Mouse (Mus musculus): ENCODE results near the gene Fam217a.
"Not testable (repeated sequence)": the region's sequence is repeated elsewhere in the genome, so short reads cannot be mapped to it uniquely, and the experiment has no call there.

Fam217a gene

GRCm38 (mm10) chr13:34924210-34924609, at the start of gene Fam217a, which contains the start of gene 4933417A18Rik:
TSS of gene Fam217a (minus strand) at chr13:34924310.
TSS of gene 4933417A18Rik (plus strand) at chr13:34924409.
- DNase-seq (ENCODE audit: low read depth, low spot score), result no peak

GRCm38 (mm10) chr13:34973770-34974169, 49.7 kb upstream of the Fam217a start:
- no peak for DNase-seq (ENCODE audit: low read depth, low spot score)

DNA sequence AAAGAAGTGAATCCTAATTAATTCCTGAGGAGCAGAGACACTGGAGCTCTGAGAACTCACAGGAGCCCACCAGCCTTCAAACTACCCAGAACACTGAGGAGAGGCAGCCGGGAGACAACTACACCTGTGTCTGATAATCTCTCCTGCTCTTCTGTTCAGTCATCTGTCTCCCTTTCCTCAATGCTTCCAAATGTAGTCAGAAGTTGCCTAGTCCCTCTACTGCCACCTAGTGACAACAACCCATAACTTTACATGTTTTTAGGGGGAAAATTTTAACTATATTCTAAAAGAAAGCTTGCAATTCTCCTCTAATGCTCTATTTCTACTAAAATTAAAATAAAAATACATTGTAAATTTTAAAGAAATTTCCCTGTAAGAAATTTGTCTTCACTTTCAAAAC, 49.0 kb upstream of the Fam217a start:
- peak; percentile 23 for DNase-seq (ENCODE audit: low read depth, low spot score)

DNA sequence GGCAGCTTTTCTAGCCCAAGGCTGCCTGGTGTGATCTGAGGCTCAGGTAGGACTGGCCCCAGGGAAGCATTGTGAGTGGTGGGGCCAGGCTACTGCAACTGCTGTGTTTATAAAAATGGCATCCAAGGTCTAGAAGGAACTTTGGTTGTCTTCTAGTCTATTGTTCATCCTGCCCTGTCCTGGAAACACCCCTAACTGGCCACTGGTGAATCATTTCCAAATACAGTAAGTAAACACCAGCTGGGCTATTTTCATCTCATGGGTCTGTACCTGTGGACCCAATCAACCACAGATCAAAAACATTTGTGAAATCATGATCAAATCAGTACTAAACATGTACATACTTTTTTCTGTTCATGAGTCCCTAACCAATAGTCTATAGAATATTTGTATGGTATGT, 48.3 kb upstream of the Fam217a start:
- not testable (repeated sequence) for DNase-seq (ENCODE audit: low read depth, low spot score)

DNA sequence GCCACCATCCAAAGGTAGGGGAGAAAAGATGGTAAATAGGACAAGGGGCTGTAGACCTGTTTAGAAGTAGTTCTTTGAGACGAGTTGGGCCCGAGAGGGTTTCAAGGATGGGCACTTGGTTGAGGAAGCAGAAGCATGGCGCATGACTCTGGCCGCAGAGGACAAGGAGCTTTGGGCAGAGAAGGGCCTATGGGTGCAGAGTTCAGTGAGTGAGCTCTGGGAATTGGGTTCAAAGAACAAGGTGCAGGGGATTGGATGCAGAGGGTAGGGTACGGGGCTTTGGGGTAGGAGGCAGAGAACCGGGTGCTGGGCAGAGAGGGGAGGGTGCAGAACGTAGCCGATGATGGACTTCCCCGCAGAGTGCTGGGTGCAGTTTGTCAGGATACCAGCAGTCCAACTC, 41.5 kb upstream of the Fam217a start:
- not testable (repeated sequence) for DNase-seq (ENCODE audit: low read depth, low spot score)

GRCm38 (mm10) chr13:34964866-34965265, 40.8 kb upstream of the Fam217a start:
- no peak for DNase-seq (ENCODE audit: low read depth, low spot score)

GRCm38 (mm10) chr13:34964419-34964818, 40.3 kb upstream of the Fam217a start:
- no peak for DNase-seq (ENCODE audit: low read depth, low spot score)

DNA sequence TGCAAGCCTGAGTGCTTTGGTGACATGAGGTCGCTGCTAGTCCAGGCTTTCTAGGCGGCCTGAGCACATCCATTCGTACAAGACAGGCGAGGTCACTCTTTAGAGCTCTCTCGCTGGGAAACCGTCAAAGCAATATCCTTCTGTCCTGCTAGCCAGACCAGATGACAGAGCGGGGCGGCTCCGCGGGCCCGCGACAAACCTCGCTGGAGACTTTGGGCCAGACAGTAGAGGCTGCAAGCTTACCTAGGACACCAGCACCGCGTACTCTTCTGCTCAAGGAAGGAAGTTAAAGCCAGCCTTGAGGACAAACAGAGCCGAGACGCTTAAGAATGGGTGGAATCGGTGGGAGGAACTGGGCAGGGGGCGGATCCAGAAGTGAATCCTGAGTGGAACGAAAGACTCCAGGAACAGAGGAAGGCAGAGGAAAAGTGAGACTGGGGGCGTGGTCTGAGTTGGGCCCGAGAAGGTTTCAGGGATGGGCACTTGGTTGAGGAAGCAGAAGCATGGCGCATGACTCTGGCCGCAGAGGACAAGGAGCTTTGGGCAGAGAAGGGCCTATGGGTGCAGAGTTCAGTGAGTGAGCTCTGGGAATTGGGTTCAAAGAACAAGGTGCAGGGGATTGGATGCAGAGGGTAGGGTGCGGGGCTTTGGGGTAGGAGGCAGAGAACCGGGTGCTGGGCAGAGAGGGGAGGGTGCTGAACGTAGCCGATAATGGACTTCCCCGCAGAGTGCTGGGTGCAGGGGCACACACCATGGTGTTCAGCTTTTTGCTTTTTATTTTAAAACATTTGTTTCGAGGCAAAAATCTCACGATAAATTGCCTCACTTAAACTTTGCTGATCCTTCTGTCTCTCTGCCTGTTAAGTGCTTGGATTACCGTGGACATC, 39.6 kb upstream of the Fam217a start, which contains the start of gene Eci3:
TSS of gene Eci3 (minus strand) at position 300 of the 887 bp plus-strand sequence.
- DNase-seq (ENCODE audit: low read depth, low spot score), result no peak

DNA sequence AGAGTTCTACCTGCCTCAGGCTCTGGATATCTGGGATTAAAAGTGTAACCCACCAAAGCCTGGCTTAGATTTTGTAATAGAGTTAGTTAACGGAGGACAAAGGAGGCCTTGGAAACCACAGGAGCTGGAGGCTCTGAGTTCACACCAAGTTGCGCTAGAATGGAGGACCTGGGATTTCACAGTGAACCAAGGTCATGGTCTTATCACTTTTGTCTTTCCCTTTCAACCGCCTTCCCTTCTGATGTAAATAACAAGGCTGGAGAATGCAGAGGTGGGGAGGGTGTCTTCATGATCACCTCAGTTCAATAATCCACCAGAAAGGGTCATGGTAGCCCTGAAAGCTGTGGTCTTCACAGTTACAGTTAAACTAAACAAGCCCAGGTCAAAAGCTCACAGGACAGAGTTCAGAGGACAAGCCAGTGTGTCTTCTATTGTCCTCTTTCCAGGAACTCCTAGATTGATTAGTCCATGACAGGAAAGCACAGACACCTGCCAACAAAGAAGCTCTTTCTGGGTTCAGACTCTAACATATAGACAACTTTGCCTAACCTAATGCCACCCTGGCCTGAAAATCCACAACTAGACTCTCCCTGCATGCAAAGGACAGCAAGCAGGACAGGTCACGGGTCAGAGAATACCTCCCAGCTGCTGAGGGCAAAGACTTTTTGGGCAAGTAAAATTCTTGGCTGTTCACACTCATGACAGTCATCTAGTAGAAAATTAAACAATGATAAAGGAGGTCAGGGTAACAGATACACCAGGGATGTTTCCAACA, 37.1 kb upstream of the Fam217a start:
- DNase-seq (ENCODE audit: low read depth, low spot score), result no peak

GRCm38 (mm10) chr13:34958158-34958557, 34.0 kb upstream of the Fam217a start:
- DNase-seq (ENCODE audit: low read depth, low spot score), result not testable (repeated sequence)

GRCm38 (mm10) chr13:34956901-34957300, 32.8 kb upstream of the Fam217a start:
- no peak for DNase-seq (ENCODE audit: low read depth, low spot score)

DNA sequence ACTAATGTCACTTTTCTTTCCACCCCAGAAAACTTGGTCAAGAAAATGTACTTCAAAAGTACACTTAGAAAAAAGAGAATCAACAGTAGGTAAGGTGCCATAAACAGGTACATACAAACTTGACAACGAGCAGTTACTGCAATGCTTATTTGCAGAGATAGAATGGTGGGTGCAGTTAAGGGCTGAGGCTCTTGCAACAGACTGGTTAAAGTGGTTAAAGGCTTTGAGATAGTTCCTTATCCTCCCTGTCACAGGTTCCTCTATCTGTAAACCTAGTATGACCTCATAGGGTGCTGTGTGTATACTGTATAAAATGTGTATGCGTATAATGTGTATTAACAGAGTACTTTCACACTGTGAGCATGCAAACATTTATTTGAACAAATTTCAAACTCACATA, 27.3 kb upstream of the Fam217a start:
- DNase-seq (ENCODE audit: low read depth, low spot score), result not testable (repeated sequence)

DNA sequence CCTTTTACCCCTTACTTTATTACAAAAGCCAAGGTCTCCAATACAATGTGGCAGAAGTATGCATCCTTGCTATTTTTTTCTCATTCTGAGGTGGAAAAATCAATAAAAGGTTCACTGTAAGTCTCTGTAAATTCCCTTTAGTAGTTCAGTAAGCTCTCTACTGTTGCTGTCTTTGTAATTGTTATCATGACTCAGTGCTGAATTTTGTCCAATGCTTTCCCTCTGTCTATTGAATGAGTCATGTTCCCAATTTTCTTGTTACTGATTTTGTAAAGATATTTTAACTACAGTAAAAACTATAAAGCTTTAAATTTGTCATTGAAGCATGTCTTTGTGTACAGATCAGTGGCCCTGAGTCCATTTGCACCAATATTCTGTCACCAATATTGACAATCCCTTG, 18.3 kb upstream of the Fam217a start:
- no peak for DNase-seq (ENCODE audit: low read depth, low spot score)

DNA sequence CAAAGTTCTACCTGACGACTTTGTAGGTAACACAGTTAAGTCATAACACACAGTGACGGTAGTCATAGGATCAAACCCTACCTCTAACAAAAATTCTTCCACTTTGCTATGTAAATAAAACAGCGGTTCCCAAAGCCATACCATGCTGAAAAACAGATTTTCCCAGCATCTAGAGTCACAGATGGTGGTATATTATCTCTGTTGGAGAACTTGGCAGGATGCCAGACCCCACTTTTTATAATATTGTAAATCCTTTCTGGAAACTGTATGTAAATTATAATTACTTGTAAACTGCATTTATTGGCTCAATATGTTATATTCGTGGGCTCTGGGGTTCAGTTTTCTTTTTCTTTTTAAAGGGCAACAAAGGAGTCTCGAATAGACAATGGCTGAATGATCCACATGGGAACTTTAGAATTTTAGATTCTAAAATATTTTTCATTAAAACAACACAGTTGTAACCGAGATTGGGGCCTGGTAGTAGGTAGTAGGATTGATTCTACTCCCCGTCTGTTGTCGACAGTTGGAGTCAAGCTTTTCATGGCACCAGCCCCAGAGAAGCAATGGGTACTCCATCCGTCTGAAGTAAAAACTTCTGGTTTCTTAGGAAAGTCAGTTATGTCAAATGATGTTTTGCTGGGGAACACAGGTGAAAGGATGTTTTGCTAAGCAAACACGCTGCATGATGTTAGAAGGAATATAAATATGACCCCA, 11.0 kb upstream of the Fam217a start:
- DNase-seq (ENCODE audit: low read depth, low spot score), result no peak

GRCm38 (mm10) chr13:34916520-34917167, 7.5 kb downstream of the Fam217a start:
- DNase-seq (ENCODE audit: low read depth, low spot score), result no peak

DNA sequence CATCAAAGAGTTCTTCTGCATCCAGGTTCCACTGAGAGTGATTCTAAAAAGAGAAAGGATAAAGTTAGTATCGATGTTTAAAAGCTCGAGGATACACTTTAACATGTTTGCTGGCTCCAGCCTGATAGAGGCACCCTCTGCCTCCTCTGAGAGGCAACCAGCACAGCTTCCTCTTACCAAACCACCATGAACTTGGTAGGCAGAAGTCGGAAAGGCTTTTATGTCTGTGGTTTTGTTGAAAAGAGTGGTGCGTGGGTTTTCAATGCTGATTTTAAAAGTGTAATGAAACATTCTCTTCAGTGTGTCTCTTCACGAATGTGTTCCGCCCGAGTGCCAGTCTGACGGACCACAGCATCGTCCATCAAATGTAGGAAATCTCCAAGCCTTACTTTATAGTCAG, 9.5 kb downstream of the Fam217a start:
- DNase-seq (ENCODE audit: low read depth, low spot score), result no peak

DNA sequence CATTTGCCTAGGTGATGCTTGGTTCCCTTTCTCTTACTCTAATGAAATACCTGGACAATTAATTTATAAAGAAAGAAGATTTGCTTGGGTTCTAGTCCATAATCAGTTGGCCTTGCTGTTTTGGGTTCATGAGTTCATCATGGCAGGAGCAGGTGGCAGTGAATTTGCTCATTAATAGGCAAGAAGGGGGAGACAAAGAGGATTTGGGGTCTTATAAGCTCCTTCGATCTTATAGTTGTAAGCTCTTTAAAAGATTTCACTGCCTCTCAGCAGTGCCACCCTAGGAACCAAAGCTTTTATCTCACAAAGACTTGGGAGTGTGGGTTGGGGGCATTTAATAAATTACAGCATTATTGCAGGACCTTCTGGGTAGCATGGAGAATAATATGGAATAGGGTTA, 31.2 kb downstream of the Fam217a start:
- DNase-seq (ENCODE audit: low read depth, low spot score), result no peak

DNA sequence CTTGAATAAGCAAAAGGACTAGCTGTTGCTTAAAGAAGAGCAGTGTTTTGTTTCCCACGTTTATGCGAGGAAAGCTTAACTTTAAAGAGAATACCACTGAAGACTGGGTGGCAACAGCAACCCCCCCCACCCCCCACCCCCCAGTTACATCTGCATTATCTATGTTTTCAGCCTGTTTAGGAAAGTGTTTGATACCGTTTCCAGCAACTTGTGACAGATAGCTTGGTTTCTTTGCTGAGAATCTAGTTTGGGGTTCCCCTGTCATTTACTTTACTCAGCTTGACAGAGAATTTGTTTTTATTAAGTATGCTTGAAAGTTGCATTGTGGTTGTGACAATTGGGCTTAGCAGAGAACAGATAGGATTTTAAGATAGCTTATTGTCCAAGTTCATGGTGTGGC, 47.6 kb downstream of the Fam217a start:
- DNase-seq (ENCODE audit: low read depth, low spot score), result no peak

- no peak for DNase-seq (ENCODE audit: low read depth, low spot score)
These were observed 48.2 kb downstream of the Fam217a start for GRCm38 (mm10) chr13:34875741-34876445.

DNA sequence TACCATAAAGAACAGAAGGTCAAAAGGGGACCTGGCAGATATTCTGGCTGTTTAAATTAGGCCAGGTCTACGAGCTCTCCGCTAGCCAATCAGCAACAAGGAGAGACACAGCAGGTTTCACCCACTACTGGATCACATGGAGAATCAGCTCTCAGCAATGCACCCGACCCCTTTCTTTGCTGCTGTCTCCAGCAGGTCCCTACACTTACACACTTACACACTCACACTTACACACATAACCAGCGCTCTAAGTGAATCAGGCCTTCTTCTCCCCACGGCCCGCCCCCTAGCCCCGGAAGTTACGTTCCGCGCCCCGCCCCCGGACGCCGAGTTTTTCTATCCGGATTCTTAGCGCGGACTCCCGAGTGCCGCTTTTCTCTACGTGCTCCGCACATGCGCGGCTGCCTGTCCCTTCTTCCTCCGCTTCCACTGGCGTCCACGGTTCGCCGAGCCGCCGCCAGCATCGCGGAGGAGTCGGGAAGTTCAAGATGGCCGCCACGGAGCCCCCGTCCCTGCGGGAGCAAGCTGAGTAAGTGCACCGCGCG, 48.9 kb downstream of the Fam217a start, which contains the start of gene Prpf4b:
TSS of gene Prpf4b (plus strand) at position 137 of the 545 bp plus-strand sequence.
- peak; percentile 81 for DNase-seq (ENCODE audit: low read depth, low spot score)

Data from retina, adult 2 months (tissue).